Mouse (Mus musculus) megakaryocyte, embryonic 14.5 days (primary cell): ENCODE data around the gene Ldhc.

Experiments used
- FLI1 ChIP-seq: IDR thresholded peaks from 2 replicates; pipeline ENCODE4 v1.6.1; 2012; ENCODE audit warnings: low read length, inconsistent platforms, mixed read lengths
- GATA1 ChIP-seq: IDR thresholded peaks from 3 replicates; pipeline ENCODE4 v1.6.1; 2012; ENCODE audit warnings: mixed read lengths, low read length, inconsistent platforms, borderline replicate concordance

GRCm38 (mm10) chr7:46876841-46877240 lies 15.8 kb downstream of the Ldhc start:
- TF ChIP-seq FLI1 = no peak
- TF ChIP-seq GATA1 = no peak
